ENCODE assay signal across 23 mouse cellular contexts in the genomic region with DNA sequence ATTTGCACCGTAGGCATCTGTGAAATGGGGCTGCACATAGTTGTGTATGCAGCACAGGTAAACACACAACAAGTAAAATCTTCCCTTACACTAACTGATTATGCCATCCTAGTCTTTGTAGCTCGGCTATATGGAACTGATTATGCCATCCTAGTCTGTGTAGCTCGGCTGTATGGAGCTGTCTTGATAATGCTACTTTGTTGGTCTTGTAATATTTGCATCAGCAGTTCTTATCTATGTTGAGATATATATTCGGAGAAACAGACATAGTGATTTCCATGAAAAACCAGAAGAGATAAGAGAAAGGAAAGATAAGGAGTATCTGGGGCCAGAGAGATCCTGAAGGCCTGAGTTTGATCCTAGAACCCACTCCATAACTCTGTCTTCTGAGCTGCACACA.
DNase-seq lines count a peak whose midpoint lies in the region; ATAC-seq and TF ChIP-seq lines count a peak whose summit lies in the region.
"Had no signal": no experiment of that assay in that cellular context is flagged by ENCODE, and none has a peak within 500 bp of the region (broad histone marks: within the 10 kb centered on the region; RNA-seq: fewer than 3 reads in every experiment).

No protein-coding gene starts in this region.

- H3K4me1 ChIP-seq in forebrain, embryonic 10.5 days = no peaks in the 10 kb centered on the region
- H3K4me1 ChIP-seq in forebrain, postnatal 0 days (ENCODE audit: insufficient read depth) = no peaks in the 10 kb centered on the region
- H3K4me1 ChIP-seq in liver, embryonic 12.5 days = peaks cover 12% of the 10 kb centered on the region
- H3K4me1 ChIP-seq in liver, postnatal 0 days (ENCODE audit: insufficient read depth) = no peaks in the 10 kb centered on the region
- peaks cover 0 to 5% of the 10 kb centered on the region in 2 experiments; a peak in 3 of 4 replicates for H3K4me1 ChIP-seq in liver, embryonic 14.5 days (replicated peaks; ENCODE audit: control insufficient read depth in 2 of 2, insufficient read depth in 2 of 2, low read length in 1 of 2)
- H3K4me1 ChIP-seq: embryonic facial prominence, embryonic 10.5 days; embryonic facial prominence, embryonic 12.5 days; forebrain, embryonic 12.5 days had no signal

- no peaks in the 10 kb centered on the region for H3K9me3 ChIP-seq in forebrain, embryonic 10.5 days
- no peaks in the 10 kb centered on the region for H3K9me3 ChIP-seq in forebrain, postnatal 0 days (ENCODE audit: low read length)
- no peaks in the 10 kb centered on the region for H3K9me3 ChIP-seq in liver, embryonic 12.5 days (replicated peaks)
- H3K9me3 ChIP-seq in liver, postnatal 0 days (ENCODE audit: low read length) = no peaks in the 10 kb centered on the region
- no peaks in the 10 kb centered on the region for H3K9me3 ChIP-seq in liver, embryonic 14.5 days (ENCODE audit: control insufficient read depth, low read length)
- H3K9me3 ChIP-seq: embryonic facial prominence, embryonic 10.5 days; embryonic facial prominence, embryonic 12.5 days; forebrain, embryonic 12.5 days had no signal

- peaks cover 16% of the 10 kb centered on the region for H3K27me3 ChIP-seq in forebrain, embryonic 10.5 days (ENCODE audit: poor library complexity, severe bottlenecking)
- H3K27me3 ChIP-seq in forebrain, postnatal 0 days (ENCODE audit: insufficient read depth, low read length) = no peaks in the 10 kb centered on the region
- no peaks in the 10 kb centered on the region for H3K27me3 ChIP-seq in liver, embryonic 12.5 days (replicated peaks)
- H3K27me3 ChIP-seq in liver, postnatal 0 days (ENCODE audit: insufficient read depth, low read length) = no peaks in the 10 kb centered on the region
- no peaks in the 10 kb centered on the region for H3K27me3 ChIP-seq in liver, embryonic 14.5 days (ENCODE audit: control insufficient read depth, insufficient read depth, low read length)
- H3K27me3 ChIP-seq: CH12.LX; embryonic facial prominence, embryonic 12.5 days had no signal

- DNase-seq in forebrain, embryonic 10.5 days (ENCODE audit: extremely low spot score, low spot score) = peak; percentile 2
- DNase-seq in forebrain, postnatal 0 days = no peak
- no peak for DNase-seq in liver, postnatal 0 days
- no peak for DNase-seq in liver, embryonic 14.5 days (ENCODE audit: low read depth in 3 of 3, low spot score in 3 of 3)
- no peak for DNase-seq in kidney, postnatal 4 days
- no peak for DNase-seq in adrenal gland, adult 2 months
- DNase-seq: adrenal gland, adult 8-10 months; adrenal gland, postnatal 14 days; adrenal gland, postnatal 36 days; B cell, adult 2 months; cerebellum, adult 11-12 months; cerebellum, adult 2 months; cerebellum, adult 9-10 months; cerebellum, postnatal 10 days; cerebellum, postnatal 25 days had no signal

- TF ChIP-seq CTCF in forebrain, postnatal 0 days (IDR thresholded peaks at IDR 0.05; ENCODE audit: low read depth) = no peak
- TF ChIP-seq CTCF in liver, postnatal 0 days (IDR thresholded peaks at IDR 0.05; ENCODE audit: low read depth) = no peak
- no peak for TF ChIP-seq CTCF in liver, embryonic 14.5 days (IDR thresholded peaks at IDR 0.05; ENCODE audit: low read depth)

- no peak overlapping the region for H3K27ac ChIP-seq in forebrain, embryonic 10.5 days
- H3K27ac ChIP-seq in forebrain, postnatal 0 days (ENCODE audit: low read depth, low read length) = no peak overlapping the region
- no peak overlapping the region for H3K27ac ChIP-seq in liver, embryonic 12.5 days
- no peak overlapping the region for H3K27ac ChIP-seq in liver, postnatal 0 days (ENCODE audit: low read depth)
- H3K27ac ChIP-seq in liver, embryonic 14.5 days = no peak overlapping the region
- H3K27ac ChIP-seq: embryonic facial prominence, embryonic 10.5 days; embryonic facial prominence, embryonic 12.5 days; forebrain, embryonic 12.5 days had no signal

- WGBS in forebrain, embryonic 10.5 days = 89% methylated on average over 4 of the region's 4 CpGs
- WGBS in forebrain, postnatal 0 days = 94% methylated on average over 4 of the region's 4 CpGs
- WGBS in liver, embryonic 12.5 days (ENCODE audit: insufficient replicate concordance) = 41% methylated on average over 4 of the region's 4 CpGs
- WGBS in liver, postnatal 0 days (ENCODE audit: insufficient replicate concordance) = 56% methylated on average over 4 of the region's 4 CpGs
- 27% methylated on average over 4 of the region's 4 CpGs for WGBS in liver, embryonic 14.5 days (ENCODE audit: insufficient replicate concordance)

- no peak overlapping the region for H3K9ac ChIP-seq in forebrain, postnatal 0 days
- no peak overlapping the region for H3K9ac ChIP-seq in liver, embryonic 12.5 days
- no peak overlapping the region for H3K9ac ChIP-seq in liver, postnatal 0 days (replicated peaks)
- H3K9ac ChIP-seq in liver, embryonic 14.5 days (replicated peaks) = no peak overlapping the region
- H3K9ac ChIP-seq: embryonic facial prominence, embryonic 12.5 days; forebrain, embryonic 12.5 days had no signal

- H3K4me3 ChIP-seq in forebrain, embryonic 10.5 days = no peak overlapping the region
- no peak overlapping the region for H3K4me3 ChIP-seq in forebrain, postnatal 0 days (ENCODE audit: low read depth, low read length)
- H3K4me3 ChIP-seq in liver, embryonic 12.5 days = no peak overlapping the region
- H3K4me3 ChIP-seq in liver, postnatal 0 days (ENCODE audit: low read depth, low read length) = no peak overlapping the region
- no peak overlapping the region for H3K4me3 ChIP-seq in liver, embryonic 14.5 days (ENCODE audit: insufficient read depth in 1 of 2, low read depth in 2 of 2, low read length in 2 of 2)
- H3K4me3 ChIP-seq: embryonic facial prominence, embryonic 10.5 days; embryonic facial prominence, embryonic 12.5 days; forebrain, embryonic 12.5 days had no signal

- 0 out of 2 replicates have a peak, but pooled peaks cover 6% of the 10 kb centered on the region for H3K36me3 ChIP-seq in forebrain, embryonic 10.5 days (replicated peaks)
- H3K36me3 ChIP-seq in forebrain, postnatal 0 days (ENCODE audit: insufficient read depth) = no peaks in the 10 kb centered on the region; the same call in 1 of the 2 replicates
- peaks cover 5% of the 10 kb centered on the region; the same call in 1 of the 2 replicates for H3K36me3 ChIP-seq in liver, embryonic 12.5 days
- H3K36me3 ChIP-seq in liver, postnatal 0 days (replicated peaks; ENCODE audit: insufficient read depth, low read length) = peaks cover 4% of the 10 kb centered on the region; the same call in 1 of the 2 replicates
- H3K36me3 ChIP-seq in liver, embryonic 14.5 days (replicated peaks; ENCODE audit: control insufficient read depth, insufficient read depth, low read depth) = no peaks in the 10 kb centered on the region
- H3K36me3 ChIP-seq: embryonic facial prominence, embryonic 12.5 days; forebrain, embryonic 12.5 days had no signal

- no peak for ATAC-seq in forebrain, postnatal 0 days
- ATAC-seq in liver, embryonic 12.5 days = peak; percentile 57; the same call in 1 of the 2 replicates
- ATAC-seq in liver, postnatal 0 days = no peak
- ATAC-seq in liver, embryonic 14.5 days (ENCODE audit: insufficient read depth) = peak; percentile 57; the same call in 1 of the 2 replicates
- ATAC-seq: CD4-positive, CD25-positive, alpha-beta regulatory T cell, adult 4 months; forebrain, embryonic 14.5 days; forebrain, embryonic 16.5 days had no signal

- H3K4me2 ChIP-seq in forebrain, postnatal 0 days (ENCODE audit: low read depth) = no peak overlapping the region
- no peak overlapping the region for H3K4me2 ChIP-seq in liver, embryonic 12.5 days
- H3K4me2 ChIP-seq in liver, postnatal 0 days (ENCODE audit: low read depth, low read length) = no peak overlapping the region
- no peak overlapping the region for H3K4me2 ChIP-seq in liver, embryonic 14.5 days (ENCODE audit: low read depth)
- H3K4me2 ChIP-seq: embryonic facial prominence, embryonic 12.5 days; forebrain, embryonic 12.5 days had no signal

- no peak for TF ChIP-seq EP300 in liver, postnatal 0 days (IDR thresholded peaks at IDR 0.05; ENCODE audit: low read depth)
- TF ChIP-seq EP300 in liver, embryonic 14.5 days (IDR thresholded peaks at IDR 0.05; ENCODE audit: low read depth) = no peak

Comparison
In these comparisons a context has a peak if more than half of its experiments do, and no peak if none do; other contexts are left out.
1. ATAC-seq: peak in liver, embryonic 12.5 days (single experiment) and liver, embryonic 14.5 days (single experiment); none in forebrain, postnatal 0 days (single experiment) and liver, postnatal 0 days (single experiment).